Mouse (Mus musculus): ENCODE results near the gene Gm10642.

Gm10642 gene

GRCm38 (mm10) chr9:70656130-70657007 lies at the start of gene Gm10642:
Gene Gm10642, plus strand, starts transcription at chr9:70656251.
- DNase-seq (ENCODE audit: low spot score): peak; percentile 58

GRCm38 (mm10) chr9:70611026-70611673 lies 44.9 kb upstream of the Gm10642 start:
- no peak for DNase-seq (ENCODE audit: low spot score)

DNA sequence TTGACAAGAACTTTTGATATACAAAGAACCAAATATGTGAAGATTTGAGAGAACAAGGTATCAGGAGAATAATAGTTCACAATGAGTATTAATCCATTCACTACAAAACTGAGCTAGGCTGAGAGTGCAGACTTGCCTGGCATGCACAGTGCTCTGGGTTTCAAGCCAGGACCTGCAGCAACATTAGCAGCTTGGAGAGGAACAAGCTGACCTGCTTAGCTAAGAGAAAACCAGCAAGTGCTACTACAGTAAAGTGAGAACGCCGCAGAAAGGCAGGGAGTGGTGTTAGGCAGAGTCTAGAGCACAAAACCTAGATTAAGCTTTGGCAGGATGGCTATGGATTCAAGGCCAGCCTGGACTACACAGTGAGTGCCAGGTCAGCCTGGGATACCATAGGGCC lies 26.3 kb upstream of the Gm10642 start:
- DNase-seq (ENCODE audit: low spot score): peak; percentile 18

- DNase-seq (ENCODE audit: low spot score): no peak
Measured at GRCm38 (mm10) chr9:70631665-70632064, 24.4 kb upstream of the Gm10642 start.

- DNase-seq (ENCODE audit: low spot score): no peak
Measured at GRCm38 (mm10) chr9:70636748-70637147, 19.3 kb upstream of the Gm10642 start.

DNA sequence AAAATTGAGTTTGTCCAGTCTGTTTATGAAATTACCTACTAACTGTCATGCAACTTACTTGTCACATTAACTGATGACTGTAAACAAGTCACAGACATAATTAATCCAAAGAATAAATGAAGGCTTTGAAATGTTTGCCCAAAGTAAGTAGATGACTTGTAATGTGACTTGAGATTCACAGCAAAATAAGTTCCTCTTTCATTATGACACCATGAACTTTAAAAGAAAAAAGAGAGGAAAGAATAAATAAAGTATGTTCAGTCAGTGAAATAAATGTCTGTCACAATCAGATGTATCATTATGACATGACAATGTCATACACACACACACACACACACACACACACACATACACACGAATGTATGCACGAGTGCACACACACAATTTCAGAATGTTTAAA lies 5.8 kb upstream of the Gm10642 start:
- DNase-seq (ENCODE audit: low spot score): no peak

GRCm38 (mm10) chr9:70650994-70651393 lies 5.1 kb upstream of the Gm10642 start:
- DNase-seq (ENCODE audit: low spot score): no peak

DNA sequence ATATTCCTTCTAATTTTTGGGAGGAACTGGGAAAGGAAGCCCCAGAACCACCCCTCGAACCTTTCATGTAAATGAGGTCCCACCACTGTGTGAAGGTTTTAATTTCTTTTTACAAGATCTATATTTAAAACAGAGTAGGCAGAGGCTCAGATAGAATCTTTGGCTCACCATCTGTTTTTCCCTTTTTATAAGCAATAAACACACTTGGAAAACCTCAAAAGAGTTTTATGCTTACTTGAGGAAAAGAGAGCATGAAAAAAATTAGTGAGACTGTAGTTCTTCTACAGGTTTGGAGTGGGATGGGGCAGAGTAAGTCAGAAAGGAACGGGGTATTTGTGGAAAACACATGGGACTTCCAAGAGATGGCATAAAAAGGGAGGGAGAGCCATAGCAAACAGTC lies 3.8 kb upstream of the Gm10642 start:
- DNase-seq (ENCODE audit: low spot score): no peak

DNA sequence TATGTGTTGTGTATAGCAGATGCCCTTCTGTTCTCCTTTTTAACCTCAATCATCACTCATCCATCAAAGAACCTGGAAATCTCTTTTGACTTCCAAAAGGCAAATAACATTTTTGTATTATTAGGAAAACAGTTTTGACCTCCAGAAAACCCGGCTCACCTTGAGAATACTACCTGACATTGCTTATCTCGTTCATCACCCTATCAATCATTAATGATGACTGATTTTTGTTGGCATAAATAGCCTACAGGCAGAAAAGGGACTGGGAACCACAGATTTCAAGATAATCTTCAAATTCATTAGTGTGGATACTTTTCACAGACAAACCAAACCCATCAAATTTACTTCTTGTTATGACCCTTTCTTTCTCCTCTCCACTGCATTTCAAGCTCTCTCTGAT lies 2.2 kb upstream of the Gm10642 start:
- DNase-seq (ENCODE audit: low spot score): no peak

DNA sequence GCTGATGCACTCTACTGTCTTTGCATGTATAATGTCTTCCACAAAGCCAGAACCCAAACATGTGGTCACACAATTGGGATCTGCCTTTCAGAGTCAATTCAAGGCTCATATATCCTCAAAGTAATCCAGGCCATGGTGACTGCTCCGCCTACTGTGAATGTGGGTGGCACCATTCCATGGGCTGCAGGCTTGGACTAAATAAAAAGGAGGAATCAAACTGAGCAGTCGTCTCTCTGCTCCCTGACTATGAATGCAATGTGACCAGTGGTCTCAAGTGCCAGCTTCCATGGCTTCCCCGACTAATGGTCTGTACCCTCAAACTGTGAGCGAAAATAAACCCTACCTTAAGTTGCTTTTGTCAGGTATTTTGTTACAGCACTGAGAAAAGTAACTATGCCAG lies 1.6 kb upstream of the Gm10642 start:
- no peak for DNase-seq (ENCODE audit: low spot score)

DNA sequence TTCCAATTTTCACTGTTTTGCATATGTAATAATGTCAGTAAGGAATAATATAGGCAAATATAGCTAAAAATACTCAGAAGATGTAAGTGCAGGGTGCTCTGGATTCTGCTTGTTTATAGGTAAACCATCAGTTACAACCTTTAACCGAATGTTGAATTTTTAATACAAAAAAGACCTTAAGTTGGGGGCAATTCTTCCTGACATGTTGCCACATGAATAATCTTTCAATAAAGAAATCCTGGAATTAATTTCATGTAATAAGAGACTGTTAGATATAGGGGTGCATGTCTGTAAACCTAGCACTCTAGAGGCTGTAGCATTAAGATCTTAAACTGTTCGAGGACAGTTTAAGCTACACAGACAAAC lies 304 bp upstream of the Gm10642 start:
- DNase-seq (ENCODE audit: low spot score): no peak

- peak; percentile 99 for DNase-seq (ENCODE audit: low spot score)
Measured at GRCm38 (mm10) chr9:70657013-70657967, 1.2 kb downstream of the Gm10642 start, which contains the start of gene Mindy2. Gene Mindy2, minus strand, starts transcription at chr9:70657174.

DNA sequence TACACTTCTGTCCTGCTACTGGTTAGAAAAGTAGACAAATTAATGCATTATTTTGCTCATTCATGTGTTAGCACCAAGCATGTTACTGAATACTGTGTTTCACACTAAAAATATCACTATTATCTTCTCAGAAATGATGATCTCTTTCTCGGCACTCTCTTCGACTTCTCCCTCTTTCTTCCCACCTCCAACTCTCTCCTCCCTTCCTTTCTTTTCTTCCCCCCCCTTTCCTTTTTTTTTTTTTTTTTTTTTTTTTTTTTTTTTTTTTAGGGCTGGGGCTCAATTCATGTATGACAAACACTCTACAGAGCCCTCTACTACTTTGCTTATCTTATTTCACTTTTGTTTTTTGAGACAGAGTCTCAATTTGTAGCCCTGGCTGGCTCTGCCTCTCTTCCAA lies 2.2 kb downstream of the Gm10642 start:
- no peak for DNase-seq (ENCODE audit: low spot score)

DNA sequence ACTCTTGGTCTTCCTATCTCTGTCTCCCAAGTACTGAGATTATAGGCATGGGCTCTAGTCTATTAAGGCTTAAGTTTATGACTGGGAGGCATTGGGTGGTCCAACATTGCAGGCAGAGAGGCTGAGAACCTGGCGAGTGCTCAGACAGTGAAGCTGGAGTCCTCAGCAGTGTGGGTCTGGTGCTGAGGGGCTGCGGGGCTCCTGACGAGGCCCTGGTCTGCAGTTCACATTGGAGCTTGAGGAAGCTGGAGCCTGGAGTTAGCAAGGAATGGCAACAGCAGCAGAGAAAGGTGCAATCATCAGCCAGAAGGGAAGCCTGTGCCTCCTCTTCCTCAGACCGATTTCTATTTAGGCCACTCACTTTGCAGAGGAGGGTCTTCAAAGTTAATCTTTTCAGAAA lies 8.8 kb downstream of the Gm10642 start:
- DNase-seq (ENCODE audit: low spot score): no peak

- DNase-seq (ENCODE audit: low spot score): no peak
Measured at GRCm38 (mm10) chr9:70665372-70666145, 9.5 kb downstream of the Gm10642 start.

- DNase-seq (ENCODE audit: low spot score): no peak
Measured at GRCm38 (mm10) chr9:70666811-70667210, 10.8 kb downstream of the Gm10642 start.

DNA sequence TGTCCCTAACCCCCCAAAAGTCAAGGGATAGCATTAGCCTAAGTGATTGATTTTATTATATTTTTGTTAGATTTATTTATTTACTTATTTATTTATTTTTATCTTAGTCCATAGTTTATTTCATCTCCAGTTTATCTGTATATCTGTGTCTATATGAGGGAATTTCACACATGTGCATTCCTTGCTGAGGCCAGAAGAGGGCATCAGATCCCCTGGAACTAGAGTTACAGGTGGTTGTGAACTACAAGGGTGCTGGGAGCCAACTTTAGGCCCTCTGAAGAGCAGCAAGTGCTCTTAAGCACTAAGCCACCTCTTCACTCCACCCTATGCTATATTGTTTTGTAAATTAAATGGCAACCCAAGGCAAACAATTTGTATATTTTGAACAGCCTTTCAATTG lies 12.0 kb downstream of the Gm10642 start:
- DNase-seq (ENCODE audit: low spot score): no peak

- DNase-seq (ENCODE audit: low spot score): no peak
Measured at GRCm38 (mm10) chr9:70669197-70669596, 13.1 kb downstream of the Gm10642 start.

GRCm38 (mm10) chr9:70670381-70670780 lies 14.3 kb downstream of the Gm10642 start:
- no peak for DNase-seq (ENCODE audit: low spot score)

- DNase-seq (ENCODE audit: low spot score): no peak
Measured at GRCm38 (mm10) chr9:70671278-70671677, 15.2 kb downstream of the Gm10642 start.

DNA sequence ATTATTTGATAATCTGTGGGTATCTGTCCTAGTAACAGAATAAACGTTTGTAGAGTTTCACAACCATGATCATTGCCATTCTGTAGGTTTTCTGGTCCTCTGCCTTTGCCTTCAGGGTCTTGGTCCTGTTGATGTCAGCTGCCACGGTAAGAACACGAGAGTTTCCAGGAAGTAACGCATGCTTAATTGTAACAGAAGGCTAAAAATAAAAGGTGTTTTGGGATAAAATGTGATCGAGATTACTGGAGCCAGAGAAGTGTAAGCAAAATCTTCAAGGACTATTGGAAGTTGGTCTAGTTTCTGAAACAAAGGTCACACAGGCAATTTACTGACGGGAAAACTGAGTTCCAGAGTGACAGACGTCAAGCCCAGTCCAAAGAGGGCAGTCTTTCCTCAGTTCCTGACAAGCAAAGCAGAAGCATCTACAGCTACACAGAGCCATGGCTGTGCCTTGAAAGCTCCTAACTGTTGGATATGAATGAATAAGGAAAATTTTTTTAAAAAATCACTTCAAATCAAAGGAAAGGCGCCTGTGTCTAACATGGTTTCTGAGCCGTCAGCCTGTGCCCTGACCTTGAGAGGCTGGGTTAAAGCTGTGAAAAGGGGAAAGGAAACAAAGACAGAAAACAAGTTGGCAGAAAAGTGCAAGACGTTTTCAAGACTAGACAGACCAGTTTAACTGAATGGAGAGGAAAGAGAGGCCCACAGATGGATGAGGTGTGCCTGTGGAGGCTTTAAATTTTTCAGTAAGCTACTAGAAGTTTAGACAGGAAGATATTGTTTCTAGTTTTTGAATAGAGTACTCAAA lies 15.9 kb downstream of the Gm10642 start:
- DNase-seq (ENCODE audit: low spot score): peak; percentile 20

Measured in urinary bladder, postnatal 14 days (tissue).